Mouse (Mus musculus): ENCODE data around the gene Tmem158. TPM values are rescaled to one million over a fixed set of nuclear protein-coding genes. Genes with fewer than 3 reads are reported as not detected.
A peak's percentile ranks its signal among the peaks of the same experiment; 100 is the strongest.

Gene Tmem158
- polyA plus RNA-seq, 1 experiment from 2014 or later: 15.1 TPM

GRCm38 (mm10) chr9:123215621-123216440, 44.7 kb downstream of the Tmem158 start, which contains the start of gene Cdcp1:
Gene Cdcp1, minus strand, starts transcription at chr9:123216038.
- peak within 1 kb of the TSS; percentile 74 for H3K27ac ChIP-seq
- H3K4me2 ChIP-seq (replicated peaks): peak within 1 kb of the TSS; percentile 55
- peak within 1 kb of the TSS; percentile 67 for H3K9ac ChIP-seq
- peak within 1 kb of the TSS; percentile 51 for H3K4me3 ChIP-seq (replicated peaks)
- H3K36me3 ChIP-seq: no peaks in the 10 kb centered on the region
- H3K9me3 ChIP-seq: no peaks in the 10 kb centered on the region
- no peaks in the 10 kb centered on the region; the same call in 1 of the 2 replicates for H3K27me3 ChIP-seq (replicated peaks)
- WGBS: 9% methylated on average over 45 of the region's 45 CpGs
- ATAC-seq: peak; percentile 98
- no peaks in the 10 kb centered on the region for H3K4me1 ChIP-seq (replicated peaks)

GRCm38 (mm10) chr9:123213371-123213770, 47.2 kb downstream of the Tmem158 start:
- Histone ChIP-seq H3K4me3 (replicated peaks) (no peak overlapping the region), H3K4me1 (replicated peaks) (no peaks in the 10 kb centered on the region), H3K27ac (no peak overlapping the region), H3K36me3 (no peaks in the 10 kb centered on the region), H3K9ac (no peak overlapping the region), H3K4me2 (replicated peaks) (no peak overlapping the region), H3K27me3 (replicated peaks) (no peaks in the 10 kb centered on the region; the same call in 1 of the 2 replicates), H3K9me3 (no peaks in the 10 kb centered on the region)
- no peak for ATAC-seq
- 65% methylated on average over 9 of the region's 9 CpGs for WGBS

Other genes with a start within 250 kb of the Tmem158 start
- 19.2 and 19.3 TPM in 2 replicates for gene Tmem42, start 239.4 kb downstream of the Tmem158 start, polyA plus RNA-seq (2015; fragmentation: Nextera tagmentation; extraction: Ambion mirVana)
- gene Tgm4, start 226.0 kb downstream of the Tmem158 start, polyA plus RNA-seq (2015; fragmentation: Nextera tagmentation; extraction: Ambion mirVana): 0.26 and 0.45 TPM in 2 replicates
- gene Zdhhc3, start 147.6 kb downstream of the Tmem158 start, polyA plus RNA-seq (2015; fragmentation: Nextera tagmentation; extraction: Ambion mirVana): 78.6 and 82.6 TPM in 2 replicates
- 135 and 138 TPM in 2 replicates for gene Exosc7, start 147.5 kb downstream of the Tmem158 start, polyA plus RNA-seq (2015; fragmentation: Nextera tagmentation; extraction: Ambion mirVana)
- gene Clec3b, start 109.8 kb downstream of the Tmem158 start, polyA plus RNA-seq (2015; fragmentation: Nextera tagmentation; extraction: Ambion mirVana): 0.51 TPM in 1 of 2 replicates, not detected in the other
- gene Cdcp1, start 44.7 kb downstream of the Tmem158 start, polyA plus RNA-seq (2015; fragmentation: Nextera tagmentation; extraction: Ambion mirVana): 13.6 and 14.7 TPM in 2 replicates
- gene Lars2, start 106.2 kb upstream of the Tmem158 start, polyA plus RNA-seq (2015; fragmentation: Nextera tagmentation; extraction: Ambion mirVana): 932 and 948 TPM in 2 replicates
- gene Limd1, start 217.9 kb upstream of the Tmem158 start, polyA plus RNA-seq (2015; fragmentation: Nextera tagmentation; extraction: Ambion mirVana): 51.9 and 52.3 TPM in 2 replicates

Data from intestine, embryonic 15.5 days (tissue).